Mouse (Mus musculus) layer of hippocampus, adult 9-10 months (tissue): Measurements from ENCODE around the gene Fam76a.
A peak's percentile ranks its signal among the peaks of the same experiment; 100 is the strongest.

ENCODE experiments used
- DNase-seq: peaks from one replicate; pipeline ENCODE4 v3.0.0; 2022; ENCODE audit warnings: low spot score

Fam76a gene

GRCm38 (mm10) chr4:132884064-132884843 is 38.1 kb downstream of the Fam76a start, which contains the start of gene Stx12:
Gene Stx12, minus strand, starts transcription at chr4:132884509.
- peak; percentile 49 for DNase-seq

- no peak for DNase-seq
These were observed 38.7 kb downstream of the Fam76a start for GRCm38 (mm10) chr4:132883561-132884063.

GRCm38 (mm10) chr4:132874363-132875097 is 47.8 kb downstream of the Fam76a start:
- DNase-seq, result no peak

GRCm38 (mm10) chr4:132873481-132874362 is 48.6 kb downstream of the Fam76a start:
- DNase-seq, result no peak

GRCm38 (mm10) chr4:132871116-132871515 is 51.2 kb downstream of the Fam76a start:
- DNase-seq, result no peak

- no peak for DNase-seq
These were observed 57.5 kb downstream of the Fam76a start for GRCm38 (mm10) chr4:132864856-132865255.

- DNase-seq, result no peak
These were observed 59.3 kb downstream of the Fam76a start for GRCm38 (mm10) chr4:132863012-132863411.

GRCm38 (mm10) chr4:132860880-132861279 is 61.5 kb downstream of the Fam76a start:
- DNase-seq, result no peak
